Mouse (Mus musculus) lung, adult 2 months (tissue): Measurements from ENCODE around the gene Magi1.

Experiments used
- CTCF ChIP-seq: fragments of 200-500 bp; IDR thresholded peaks from 2 replicates; pipeline ENCODE4 v1.5.1; 2011; ENCODE audit warnings: mild to moderate bottlenecking, low read length, control low read depth; ENCODE audit not compliant: insufficient read depth
- POLR2A ChIP-seq: fragments of 200-500 bp; IDR thresholded peaks from 2 replicates; pipeline ENCODE4 v1.6.1; 2011; ENCODE audit warnings: low read depth, mild to moderate bottlenecking, control low read depth, low read length, borderline replicate concordance; ENCODE audit errors: extremely low read depth

GRCm38 (mm10) chr6:93873536-93873935, 410.2 kb downstream of the Magi1 start:
- no peak for TF ChIP-seq POLR2A
- no peak for TF ChIP-seq CTCF
